Mouse (Mus musculus): ENCODE measurements at regions not wholly inside any gene's neighbourhood (a gene's known extent, or its start where the extent isn't known, plus 50 kb on each side); places are given as distances from the start of the nearest gene placed in this dataset.

- Histone ChIP-seq H3K27me3 (replicated peaks; ENCODE audit: control insufficient read depth, insufficient read depth, low read length) (no peaks in the 10 kb centered on the region), H3K9ac (ENCODE audit: low read length) (no peak overlapping the region), H3K4me2 (ENCODE audit: low read length) (no peak overlapping the region), H3K36me3 (ENCODE audit: control insufficient read depth, insufficient read depth, low read length) (no peaks in the 10 kb centered on the region), H3K4me1 (replicated peaks; ENCODE audit: control insufficient read depth, insufficient read depth, low read length) (no peaks in the 10 kb centered on the region), H3K9me3 (ENCODE audit: control insufficient read depth, low read length) (no peaks in the 10 kb centered on the region), H3K4me3 (ENCODE audit: low read depth, low read length) (no peak overlapping the region), H3K27ac (ENCODE audit: low read depth) (no peak overlapping the region)
- 34% methylated on average over 6 of the region's 6 CpGs for WGBS
- DNase-seq (ENCODE audit: low spot score), result no peak
- no peak for ATAC-seq (replicated peaks; ENCODE audit: low FRiP score, low TSS enrichment, low read depth)
Observed at GRCm38 (mm10) chr15:51409791-51410308, 2474.9 kb upstream of the Gm7489 start.

GRCm38 (mm10) chr15:51411966-51412365 lies 2472.7 kb upstream of the Gm7489 start:
- H3K9me3 ChIP-seq (ENCODE audit: control insufficient read depth, low read length), result no peaks in the 10 kb centered on the region
- DNase-seq (ENCODE audit: low spot score), result no peak
- H3K27me3 ChIP-seq (replicated peaks; ENCODE audit: control insufficient read depth, insufficient read depth, low read length), result no peaks in the 10 kb centered on the region
- no peak overlapping the region for H3K27ac ChIP-seq (ENCODE audit: low read depth)
- no peaks in the 10 kb centered on the region for H3K36me3 ChIP-seq (ENCODE audit: control insufficient read depth, insufficient read depth, low read length)
- H3K4me2 ChIP-seq (ENCODE audit: low read length), result no peak overlapping the region
- ATAC-seq (replicated peaks; ENCODE audit: low FRiP score, low TSS enrichment, low read depth), result no peak
- H3K9ac ChIP-seq (ENCODE audit: low read length), result no peak overlapping the region
- H3K4me3 ChIP-seq (ENCODE audit: low read depth, low read length), result no peak overlapping the region
- H3K4me1 ChIP-seq (replicated peaks; ENCODE audit: control insufficient read depth, insufficient read depth, low read length), result no peaks in the 10 kb centered on the region

- no peak overlapping the region for H3K4me3 ChIP-seq (ENCODE audit: low read depth, low read length)
- no peak overlapping the region for H3K9ac ChIP-seq (ENCODE audit: low read length)
- ATAC-seq (replicated peaks; ENCODE audit: low FRiP score, low TSS enrichment, low read depth) (no peak), DNase-seq (ENCODE audit: low spot score) (no peak)
- H3K27me3 ChIP-seq (replicated peaks; ENCODE audit: control insufficient read depth, insufficient read depth, low read length), result no peaks in the 10 kb centered on the region
- no peak overlapping the region for H3K27ac ChIP-seq (ENCODE audit: low read depth)
- no peaks in the 10 kb centered on the region for H3K9me3 ChIP-seq (ENCODE audit: control insufficient read depth, low read length)
- 79% methylated on average over 2 of the region's 2 CpGs for WGBS
- H3K4me1 ChIP-seq (replicated peaks; ENCODE audit: control insufficient read depth, insufficient read depth, low read length), result no peaks in the 10 kb centered on the region
- H3K4me2 ChIP-seq (ENCODE audit: low read length), result no peak overlapping the region
- no peaks in the 10 kb centered on the region for H3K36me3 ChIP-seq (ENCODE audit: control insufficient read depth, insufficient read depth, low read length)
Observed at GRCm38 (mm10) chr15:51442606-51443005, 2442.1 kb upstream of the Gm7489 start.

- Histone ChIP-seq H3K27ac (ENCODE audit: low read depth) (no peak overlapping the region), H3K36me3 (ENCODE audit: control insufficient read depth, insufficient read depth, low read length) (no peaks in the 10 kb centered on the region), H3K4me3 (ENCODE audit: low read depth, low read length) (no peak overlapping the region), H3K9me3 (ENCODE audit: control insufficient read depth, low read length) (no peaks in the 10 kb centered on the region), H3K9ac (ENCODE audit: low read length) (no peak overlapping the region), H3K27me3 (replicated peaks; ENCODE audit: control insufficient read depth, insufficient read depth, low read length) (no peaks in the 10 kb centered on the region), H3K4me1 (replicated peaks; ENCODE audit: control insufficient read depth, insufficient read depth, low read length) (no peaks in the 10 kb centered on the region), H3K4me2 (ENCODE audit: low read length) (no peak overlapping the region)
- DNase-seq (ENCODE audit: low spot score) (no peak), ATAC-seq (replicated peaks; ENCODE audit: low FRiP score, low TSS enrichment, low read depth) (no peak)
- WGBS, result 85% methylated on average over 3 of the region's 3 CpGs
Observed at GRCm38 (mm10) chr15:51469895-51470294, 2414.8 kb upstream of the Gm7489 start.

DNA sequence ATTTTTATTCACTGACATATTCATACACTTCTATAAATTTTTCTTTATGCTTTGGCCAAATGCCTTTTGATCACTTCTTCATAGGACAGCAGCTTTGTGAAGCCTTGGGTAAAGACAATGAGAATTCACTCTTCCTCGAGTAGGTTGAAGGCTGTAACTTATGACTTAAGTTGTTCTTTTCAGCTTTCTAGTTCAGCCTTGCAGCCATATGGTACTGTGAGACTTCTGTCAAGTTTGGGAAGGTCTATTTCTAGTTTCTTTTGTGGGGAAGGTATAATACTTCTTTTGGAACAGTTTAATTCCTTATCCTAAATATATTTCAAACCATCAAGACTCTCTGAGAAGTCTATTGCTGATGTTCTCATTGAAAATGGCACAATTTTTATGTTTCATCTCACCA lies 2413.6 kb upstream of the Gm7489 start:
- 70% methylated on average over 1 of the region's 1 CpGs for WGBS
- Histone ChIP-seq H3K27me3 (replicated peaks; ENCODE audit: control insufficient read depth, insufficient read depth, low read length) (no peaks in the 10 kb centered on the region), H3K9ac (ENCODE audit: low read length) (no peak overlapping the region), H3K36me3 (ENCODE audit: control insufficient read depth, insufficient read depth, low read length) (no peaks in the 10 kb centered on the region), H3K9me3 (ENCODE audit: control insufficient read depth, low read length) (no peaks in the 10 kb centered on the region), H3K27ac (ENCODE audit: low read depth) (no peak overlapping the region), H3K4me1 (replicated peaks; ENCODE audit: control insufficient read depth, insufficient read depth, low read length) (no peaks in the 10 kb centered on the region), H3K4me3 (ENCODE audit: low read depth, low read length) (no peak overlapping the region), H3K4me2 (ENCODE audit: low read length) (no peak overlapping the region)
- no peak for DNase-seq (ENCODE audit: low spot score)
- ATAC-seq (replicated peaks; ENCODE audit: low FRiP score, low TSS enrichment, low read depth), result no peak

DNA sequence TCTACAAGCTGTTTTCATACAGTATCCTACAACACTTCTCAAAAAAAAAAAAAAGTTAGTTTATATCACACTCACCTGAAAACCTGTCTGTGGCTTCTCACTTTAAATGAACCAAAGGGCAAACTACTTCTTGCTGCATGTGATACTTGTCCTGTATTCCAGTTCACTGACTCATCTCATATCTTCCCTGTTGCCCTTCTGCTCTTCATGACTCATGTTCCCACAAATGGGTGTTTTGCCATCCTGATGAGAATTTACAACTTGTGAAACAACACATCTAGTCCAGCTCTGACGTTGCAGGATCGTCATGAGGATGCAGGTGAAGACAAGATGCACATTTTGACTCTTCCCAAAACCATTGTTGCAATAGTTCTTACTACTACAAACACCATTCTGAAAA lies 2412.7 kb upstream of the Gm7489 start:
- Histone ChIP-seq H3K4me3 (ENCODE audit: low read depth, low read length) (no peak overlapping the region), H3K36me3 (ENCODE audit: control insufficient read depth, insufficient read depth, low read length) (no peaks in the 10 kb centered on the region), H3K4me1 (replicated peaks; ENCODE audit: control insufficient read depth, insufficient read depth, low read length) (no peaks in the 10 kb centered on the region), H3K9ac (ENCODE audit: low read length) (no peak overlapping the region), H3K27ac (ENCODE audit: low read depth) (no peak overlapping the region), H3K4me2 (ENCODE audit: low read length) (no peak overlapping the region), H3K9me3 (ENCODE audit: control insufficient read depth, low read length) (no peaks in the 10 kb centered on the region), H3K27me3 (replicated peaks; ENCODE audit: control insufficient read depth, insufficient read depth, low read length) (no peaks in the 10 kb centered on the region)
- no peak for ATAC-seq (replicated peaks; ENCODE audit: low FRiP score, low TSS enrichment, low read depth)
- 84% methylated on average over 2 of the region's 2 CpGs for WGBS
- DNase-seq (ENCODE audit: low spot score), result no peak

- H3K9me3 ChIP-seq (ENCODE audit: control insufficient read depth, low read length), result no peaks in the 10 kb centered on the region
- ATAC-seq (replicated peaks; ENCODE audit: low FRiP score, low TSS enrichment, low read depth) (no peak), DNase-seq (ENCODE audit: low spot score) (no peak)
- no peak overlapping the region for H3K4me2 ChIP-seq (ENCODE audit: low read length)
- H3K4me3 ChIP-seq (ENCODE audit: low read depth, low read length), result no peak overlapping the region
- no peaks in the 10 kb centered on the region for H3K36me3 ChIP-seq (ENCODE audit: control insufficient read depth, insufficient read depth, low read length)
- H3K27ac ChIP-seq (ENCODE audit: low read depth), result no peak overlapping the region
- no peaks in the 10 kb centered on the region for H3K4me1 ChIP-seq (replicated peaks; ENCODE audit: control insufficient read depth, insufficient read depth, low read length)
- 76% methylated on average over 4 of the region's 4 CpGs for WGBS
- H3K9ac ChIP-seq (ENCODE audit: low read length), result no peak overlapping the region
- H3K27me3 ChIP-seq (replicated peaks; ENCODE audit: control insufficient read depth, insufficient read depth, low read length), result no peaks in the 10 kb centered on the region
Observed at GRCm38 (mm10) chr15:51481856-51482255, 2402.8 kb upstream of the Gm7489 start.

DNA sequence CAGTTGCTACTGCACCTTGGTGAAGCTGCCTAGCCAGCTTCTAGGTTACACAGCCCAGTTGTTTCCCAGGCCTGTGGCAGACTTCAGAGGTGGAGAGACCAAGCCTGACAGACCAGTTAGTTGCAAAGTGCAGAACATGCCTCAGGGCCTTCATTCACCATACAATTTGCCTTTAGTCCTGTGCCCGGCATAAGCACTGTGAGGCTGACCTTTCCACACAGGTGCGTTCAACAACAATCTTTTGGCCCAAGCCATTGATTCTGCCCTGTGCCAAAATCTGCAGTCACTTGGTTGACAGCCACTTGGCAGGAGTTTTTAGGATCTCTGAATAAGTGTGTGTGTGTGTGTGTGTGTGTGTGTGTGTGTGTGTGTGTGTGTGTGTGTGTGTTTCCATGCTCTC lies 2400.5 kb upstream of the Gm7489 start:
- no peaks in the 10 kb centered on the region for H3K9me3 ChIP-seq (ENCODE audit: control insufficient read depth, low read length)
- 83% methylated on average over 2 of the region's 2 CpGs for WGBS
- H3K4me1 ChIP-seq (replicated peaks; ENCODE audit: control insufficient read depth, insufficient read depth, low read length), result no peaks in the 10 kb centered on the region
- H3K4me2 ChIP-seq (ENCODE audit: low read length), result no peak overlapping the region
- ATAC-seq (replicated peaks; ENCODE audit: low FRiP score, low TSS enrichment, low read depth) (no peak), DNase-seq (ENCODE audit: low spot score) (no peak)
- H3K36me3 ChIP-seq (ENCODE audit: control insufficient read depth, insufficient read depth, low read length), result no peaks in the 10 kb centered on the region
- H3K27me3 ChIP-seq (replicated peaks; ENCODE audit: control insufficient read depth, insufficient read depth, low read length), result no peaks in the 10 kb centered on the region
- no peak overlapping the region for H3K9ac ChIP-seq (ENCODE audit: low read length)
- no peak overlapping the region for H3K27ac ChIP-seq (ENCODE audit: low read depth)
- no peak overlapping the region for H3K4me3 ChIP-seq (ENCODE audit: low read depth, low read length)

GRCm38 (mm10) chr15:51485554-51485953 lies 2399.2 kb upstream of the Gm7489 start:
- no peaks in the 10 kb centered on the region for H3K9me3 ChIP-seq (ENCODE audit: control insufficient read depth, low read length)
- H3K4me1 ChIP-seq (replicated peaks; ENCODE audit: control insufficient read depth, insufficient read depth, low read length), result no peaks in the 10 kb centered on the region
- H3K27me3 ChIP-seq (replicated peaks; ENCODE audit: control insufficient read depth, insufficient read depth, low read length), result no peaks in the 10 kb centered on the region
- DNase-seq (ENCODE audit: low spot score) (no peak), ATAC-seq (replicated peaks; ENCODE audit: low FRiP score, low TSS enrichment, low read depth) (no peak)
- no peak overlapping the region for H3K4me2 ChIP-seq (ENCODE audit: low read length)
- H3K4me3 ChIP-seq (ENCODE audit: low read depth, low read length), result no peak overlapping the region
- H3K36me3 ChIP-seq (ENCODE audit: control insufficient read depth, insufficient read depth, low read length), result no peaks in the 10 kb centered on the region
- no peak overlapping the region for H3K27ac ChIP-seq (ENCODE audit: low read depth)
- H3K9ac ChIP-seq (ENCODE audit: low read length), result no peak overlapping the region
- WGBS, result 87% methylated on average over 2 of the region's 2 CpGs

Measured in intestine, embryonic 14.5 days (tissue).